Mouse (Mus musculus): ENCODE results near the gene Nrg3.
"Not testable (repeated sequence)": the region's sequence is repeated elsewhere in the genome, so short reads cannot be mapped to it uniquely, and the experiment has no call there.

Nrg3 gene

DNA sequence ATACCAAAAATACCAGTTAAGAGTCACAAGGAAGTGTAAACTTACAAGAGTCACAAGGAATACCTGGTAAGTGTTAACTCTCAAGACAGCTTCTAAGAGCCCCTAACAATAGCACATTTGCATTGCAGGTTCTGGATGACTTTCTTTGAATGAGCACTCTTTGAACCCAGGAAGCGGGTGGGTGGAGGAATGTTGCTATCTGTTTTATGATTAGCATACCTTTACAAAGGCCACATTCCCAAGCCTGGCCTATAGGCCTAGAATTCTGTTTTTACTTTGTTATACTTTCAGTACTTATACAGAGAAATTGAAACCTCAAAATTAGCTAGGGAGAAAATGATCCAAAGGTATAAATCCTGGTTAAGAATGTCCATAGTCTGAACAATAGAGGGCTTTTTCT lies 1150.0 kb downstream of the Nrg3 start:
- in situ Hi-C loops (cut with MboI; ENCODE audit: unreplicated experiment in 2 of 2), result not testable (repeated sequence)

DNA sequence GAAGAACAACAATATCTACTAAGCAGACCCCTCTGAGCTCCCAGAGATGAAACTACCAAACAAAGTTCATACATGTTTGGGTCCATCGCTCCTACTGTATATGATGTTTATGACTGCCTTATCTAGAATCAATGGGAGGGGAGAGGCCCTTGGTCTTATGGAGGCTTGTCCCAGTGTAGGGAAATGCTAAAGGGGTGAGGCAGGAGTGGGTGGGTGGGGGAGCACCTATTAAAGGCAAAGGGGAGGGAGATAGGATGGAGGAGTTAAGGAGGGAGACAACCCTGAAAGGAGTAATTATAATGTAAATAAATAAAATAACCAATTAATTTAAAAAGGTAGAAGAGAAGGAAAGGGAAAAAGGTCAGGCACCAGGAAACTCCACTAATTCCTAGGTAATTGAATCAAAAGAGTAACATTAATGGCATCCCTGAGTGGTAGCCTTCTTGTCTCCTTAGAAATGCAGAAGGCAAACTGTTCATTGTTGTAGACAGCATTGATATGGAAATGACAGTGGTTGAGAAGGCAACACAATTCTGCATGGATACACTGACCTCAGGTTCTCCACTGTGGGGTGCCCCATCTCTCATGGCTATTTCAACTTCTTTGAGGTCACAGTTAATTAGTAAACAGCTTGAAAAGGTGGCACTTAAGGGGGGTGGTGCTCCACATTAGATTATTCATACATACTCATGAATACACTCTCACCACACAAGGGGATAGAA lies 1152.1 kb downstream of the Nrg3 start:
- in situ Hi-C loops (cut with MboI; ENCODE audit: unreplicated experiment in 2 of 2), result no loop called here
